Mouse (Mus musculus): ENCODE measurements around the gene Vmn2r36.
"Not testable (repeated sequence)": the region's sequence is repeated elsewhere in the genome, so short reads cannot be mapped to it uniquely, and the experiment has no call there.

Gene Vmn2r36

DNA sequence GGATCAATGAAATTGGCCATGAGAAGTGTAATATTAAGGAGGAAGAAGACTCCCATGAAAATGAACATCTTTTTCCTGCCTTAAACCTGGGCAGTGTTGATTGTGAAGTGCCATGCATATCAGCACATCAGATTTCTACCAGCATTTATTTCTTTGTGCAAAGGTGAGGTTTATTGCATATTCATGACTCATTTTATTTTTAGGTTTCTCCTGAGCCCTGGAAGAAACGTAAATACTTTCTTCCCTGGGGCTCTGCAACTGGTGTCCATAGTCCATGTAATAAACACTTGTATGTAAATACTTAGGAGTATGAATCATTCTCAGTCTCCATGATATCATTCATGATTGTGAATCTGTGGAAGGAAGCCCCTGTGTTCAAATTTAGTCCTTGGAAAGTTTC is at the start of gene Vmn2r36:
Gene Vmn2r36 (minus strand): TSS at position 101 of the 400 bp plus-strand sequence.
- DNase-seq = not testable (repeated sequence)

Measured in cerebellum, postnatal 36 days (tissue).